Mouse (Mus musculus): ENCODE data around the gene Gm42421. TPM values are rescaled to one million over a fixed set of nuclear protein-coding genes. Genes with fewer than 3 reads are reported as not detected.

The Gm42421 gene
- polyA plus RNA-seq, 1 experiment from 2014 or later, result 0.71 TPM

DNA sequence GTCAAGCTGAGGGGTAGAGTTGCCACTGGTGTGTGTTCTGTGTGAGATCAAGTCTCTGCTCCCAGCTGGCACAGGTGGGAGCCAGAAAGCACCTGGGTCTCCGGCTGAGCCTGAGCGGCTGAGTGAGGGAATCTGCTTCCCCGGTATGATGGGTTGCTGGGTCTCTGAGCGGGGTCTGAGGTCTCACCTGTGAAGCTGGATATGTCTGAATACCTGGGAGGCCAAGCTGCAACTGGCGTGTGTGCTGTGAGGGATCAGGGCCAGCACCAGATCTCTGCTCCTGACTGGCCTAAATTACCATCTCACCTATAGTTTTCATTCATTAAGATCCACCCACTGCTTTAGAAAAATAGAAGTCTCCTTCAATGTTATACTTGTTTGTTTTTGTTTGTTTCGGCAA lies 29.1 kb downstream of the Gm42421 start:
- Histone ChIP-seq H3K4me1 (ENCODE audit: control insufficient read depth, insufficient read depth, low read length) (no peaks in the 10 kb centered on the region), H3K9me3 (ENCODE audit: control insufficient read depth, low read length) (no peaks in the 10 kb centered on the region), H3K4me2 (ENCODE audit: low read depth, low read length) (no peak overlapping the region), H3K36me3 (ENCODE audit: control insufficient read depth, insufficient read depth, low read length) (no peaks in the 10 kb centered on the region), H3K4me3 (ENCODE audit: low read length) (no peak overlapping the region), H3K27ac (ENCODE audit: low read length) (no peak overlapping the region), H3K27me3 (replicated peaks; ENCODE audit: control insufficient read depth, insufficient read depth, low read length) (no peaks in the 10 kb centered on the region), H3K9ac (ENCODE audit: low read depth, low read length) (no peak overlapping the region)
- 92% methylated on average over 6 of the region's 6 CpGs for WGBS
- ATAC-seq, result no peak

DNA sequence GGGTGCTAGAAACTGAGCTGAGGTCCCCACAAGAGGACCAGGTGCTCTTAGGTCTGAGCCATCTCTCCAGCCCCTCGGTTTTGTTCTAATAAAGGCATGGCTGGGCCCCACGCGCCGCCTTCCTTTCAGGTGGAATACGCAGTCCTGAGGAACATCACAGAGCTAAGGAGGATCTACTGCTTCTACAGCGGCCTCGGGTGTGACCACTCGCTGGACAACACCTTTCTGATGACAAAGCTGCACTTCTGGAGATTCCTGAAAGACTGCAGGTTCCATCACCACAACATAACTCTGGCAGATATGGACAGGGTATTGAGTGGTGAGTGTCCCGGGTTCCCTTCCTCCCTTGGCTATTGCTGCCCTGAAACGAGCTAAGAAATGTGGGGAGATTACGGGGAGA lies 31.6 kb downstream of the Gm42421 start:
- H3K4me3 ChIP-seq (ENCODE audit: low read length), result no peak overlapping the region
- H3K27me3 ChIP-seq (replicated peaks; ENCODE audit: control insufficient read depth, insufficient read depth, low read length), result no peaks in the 10 kb centered on the region
- WGBS, result 93% methylated on average over 11 of the region's 11 CpGs
- no peaks in the 10 kb centered on the region for H3K9me3 ChIP-seq (ENCODE audit: control insufficient read depth, low read length)
- H3K9ac ChIP-seq (ENCODE audit: low read depth, low read length), result no peak overlapping the region
- no peak overlapping the region for H3K4me2 ChIP-seq (ENCODE audit: low read depth, low read length)
- ATAC-seq, result no peak
- H3K36me3 ChIP-seq (ENCODE audit: control insufficient read depth, insufficient read depth, low read length), result no peaks in the 10 kb centered on the region
- H3K27ac ChIP-seq (ENCODE audit: low read length), result no peak overlapping the region
- H3K4me1 ChIP-seq (ENCODE audit: control insufficient read depth, insufficient read depth, low read length), result no peaks in the 10 kb centered on the region

DNA sequence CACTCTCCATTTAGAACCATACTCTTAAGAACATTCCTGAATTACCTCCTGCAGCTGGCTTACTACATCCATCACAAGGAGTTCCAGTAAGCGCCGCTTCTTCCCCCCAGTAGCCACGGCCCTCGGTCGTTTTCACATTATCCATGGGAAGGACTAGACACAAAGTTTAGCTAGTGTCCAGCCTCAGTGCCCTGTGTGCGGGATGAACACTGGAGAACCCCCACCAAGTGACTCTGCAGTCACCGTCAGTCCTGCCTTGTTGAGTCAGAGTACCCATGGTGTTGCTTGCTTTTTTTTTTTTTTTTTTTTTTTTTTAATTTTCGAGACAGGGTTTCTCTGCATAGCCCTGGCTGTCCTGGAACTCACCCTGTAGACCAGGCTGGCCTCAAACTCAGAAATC lies 33.2 kb downstream of the Gm42421 start:
- no peaks in the 10 kb centered on the region for H3K4me1 ChIP-seq (ENCODE audit: control insufficient read depth, insufficient read depth, low read length)
- H3K27me3 ChIP-seq (replicated peaks; ENCODE audit: control insufficient read depth, insufficient read depth, low read length), result no peaks in the 10 kb centered on the region
- no peak for ATAC-seq
- H3K4me3 ChIP-seq (ENCODE audit: low read length), result no peak overlapping the region
- H3K36me3 ChIP-seq (ENCODE audit: control insufficient read depth, insufficient read depth, low read length), result no peaks in the 10 kb centered on the region
- H3K9me3 ChIP-seq (ENCODE audit: control insufficient read depth, low read length), result no peaks in the 10 kb centered on the region
- H3K4me2 ChIP-seq (ENCODE audit: low read depth, low read length), result no peak overlapping the region
- H3K27ac ChIP-seq (ENCODE audit: low read length), result no peak overlapping the region
- WGBS, result 84% methylated on average over 8 of the region's 8 CpGs
- H3K9ac ChIP-seq (ENCODE audit: low read depth, low read length), result no peak overlapping the region

DNA sequence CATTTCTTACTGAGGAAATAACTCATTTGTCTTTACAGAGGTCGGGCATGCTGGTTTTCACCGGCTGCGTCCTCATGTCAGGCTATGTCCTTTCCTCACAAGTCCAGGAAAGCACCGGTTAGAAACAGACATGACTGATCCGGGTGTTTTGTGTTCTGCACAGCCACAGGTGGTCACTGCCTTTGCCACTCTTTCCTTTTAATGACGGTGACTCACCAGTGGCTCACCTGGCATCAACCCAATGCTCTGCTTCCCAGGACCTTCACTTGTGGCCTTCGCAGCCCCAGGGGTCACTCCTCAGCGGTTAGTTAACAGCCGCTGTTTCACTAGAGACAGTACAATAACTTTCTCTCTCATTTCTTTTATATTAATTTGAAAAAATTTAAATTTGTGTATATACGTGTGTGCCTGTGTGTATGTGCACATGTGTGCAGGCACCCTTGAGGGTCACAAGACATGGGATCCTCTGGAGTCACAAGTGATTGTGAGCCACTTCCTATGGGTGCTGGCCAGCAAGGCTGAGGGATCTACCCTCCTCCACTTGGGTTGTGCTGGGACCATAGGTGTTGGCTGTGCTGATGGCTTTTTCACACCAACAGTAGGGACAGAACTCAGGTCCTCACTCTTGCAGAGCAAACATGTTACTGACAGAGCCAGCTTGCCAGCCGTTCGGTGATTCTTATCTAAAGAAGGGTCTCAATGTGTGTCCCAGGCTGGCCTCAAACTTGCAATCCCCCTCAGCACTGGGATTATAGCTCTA lies 37.8 kb downstream of the Gm42421 start:
- Histone ChIP-seq H3K9me3 (ENCODE audit: control insufficient read depth, low read length) (no peaks in the 10 kb centered on the region), H3K27me3 (replicated peaks; ENCODE audit: control insufficient read depth, insufficient read depth, low read length) (no peaks in the 10 kb centered on the region), H3K27ac (ENCODE audit: low read length) (no peak overlapping the region), H3K36me3 (ENCODE audit: control insufficient read depth, insufficient read depth, low read length) (no peaks in the 10 kb centered on the region), H3K9ac (ENCODE audit: low read depth, low read length) (no peak overlapping the region), H3K4me3 (ENCODE audit: low read length) (no peak overlapping the region), H3K4me2 (ENCODE audit: low read depth, low read length) (no peak overlapping the region), H3K4me1 (ENCODE audit: control insufficient read depth, insufficient read depth, low read length) (no peaks in the 10 kb centered on the region)
- ATAC-seq, result no peak
- WGBS, result 80% methylated on average over 12 of the region's 12 CpGs

DNA sequence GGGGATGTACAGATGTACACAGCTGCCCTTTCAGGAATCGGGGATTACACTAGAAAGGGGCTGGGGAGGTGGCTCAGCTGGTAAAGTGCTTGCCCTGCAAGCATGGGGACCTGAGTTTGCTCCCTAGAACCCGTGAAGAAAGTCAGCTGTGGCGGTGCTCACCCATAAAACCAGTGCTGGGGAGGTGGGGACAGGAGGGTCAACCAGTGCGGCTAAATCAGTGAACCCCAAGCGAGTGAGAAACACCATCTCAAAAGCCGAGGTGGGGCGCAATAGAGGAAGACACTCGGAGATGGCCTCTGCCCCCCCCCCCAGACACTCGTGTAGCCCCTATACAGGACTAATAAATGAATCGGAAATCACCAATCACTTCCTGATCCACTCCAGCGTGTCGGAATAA lies 38.7 kb downstream of the Gm42421 start:
- no peaks in the 10 kb centered on the region for H3K9me3 ChIP-seq (ENCODE audit: control insufficient read depth, low read length)
- H3K9ac ChIP-seq (ENCODE audit: low read depth, low read length), result no peak overlapping the region
- no peaks in the 10 kb centered on the region for H3K36me3 ChIP-seq (ENCODE audit: control insufficient read depth, insufficient read depth, low read length)
- H3K27me3 ChIP-seq (replicated peaks; ENCODE audit: control insufficient read depth, insufficient read depth, low read length), result no peaks in the 10 kb centered on the region
- WGBS, result 86% methylated on average over 12 of the region's 12 CpGs
- H3K4me1 ChIP-seq (ENCODE audit: control insufficient read depth, insufficient read depth, low read length), result no peaks in the 10 kb centered on the region
- H3K4me2 ChIP-seq (ENCODE audit: low read depth, low read length), result no peak overlapping the region
- no peak overlapping the region for H3K4me3 ChIP-seq (ENCODE audit: low read length)
- no peak for ATAC-seq
- H3K27ac ChIP-seq (ENCODE audit: low read length), result no peak overlapping the region

DNA sequence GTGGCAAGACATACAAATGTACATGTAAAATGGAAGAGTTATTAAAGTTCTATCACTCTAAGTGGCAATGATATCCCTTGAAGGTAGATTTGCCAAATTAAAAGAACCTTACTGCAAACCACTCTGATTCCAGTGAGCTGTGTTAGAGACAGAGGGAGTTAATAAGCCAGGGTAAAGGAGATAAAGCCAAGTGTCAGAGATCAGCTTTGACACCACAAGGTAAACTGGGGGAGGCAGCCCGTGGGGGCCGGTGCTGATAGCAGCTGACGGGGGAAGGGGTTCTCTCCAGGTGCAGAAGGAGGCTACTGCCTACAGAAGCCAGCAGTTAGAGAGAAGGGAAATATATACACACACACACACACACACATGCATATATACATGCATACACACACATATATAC lies 44.7 kb downstream of the Gm42421 start:
- Histone ChIP-seq H3K9ac (ENCODE audit: low read depth, low read length) (no peak overlapping the region), H3K4me3 (ENCODE audit: low read length) (no peak overlapping the region), H3K27me3 (replicated peaks; ENCODE audit: control insufficient read depth, insufficient read depth, low read length) (no peaks in the 10 kb centered on the region), H3K4me2 (ENCODE audit: low read depth, low read length) (no peak overlapping the region), H3K36me3 (ENCODE audit: control insufficient read depth, insufficient read depth, low read length) (no peaks in the 10 kb centered on the region), H3K27ac (ENCODE audit: low read length) (no peak overlapping the region), H3K9me3 (ENCODE audit: control insufficient read depth, low read length) (no peaks in the 10 kb centered on the region), H3K4me1 (ENCODE audit: control insufficient read depth, insufficient read depth, low read length) (peaks cover 8% of the 10 kb centered on the region; the same call in 1 of the 2 replicates)
- ATAC-seq, result no peak
- WGBS, result 62% methylated on average over 3 of the region's 3 CpGs

DNA sequence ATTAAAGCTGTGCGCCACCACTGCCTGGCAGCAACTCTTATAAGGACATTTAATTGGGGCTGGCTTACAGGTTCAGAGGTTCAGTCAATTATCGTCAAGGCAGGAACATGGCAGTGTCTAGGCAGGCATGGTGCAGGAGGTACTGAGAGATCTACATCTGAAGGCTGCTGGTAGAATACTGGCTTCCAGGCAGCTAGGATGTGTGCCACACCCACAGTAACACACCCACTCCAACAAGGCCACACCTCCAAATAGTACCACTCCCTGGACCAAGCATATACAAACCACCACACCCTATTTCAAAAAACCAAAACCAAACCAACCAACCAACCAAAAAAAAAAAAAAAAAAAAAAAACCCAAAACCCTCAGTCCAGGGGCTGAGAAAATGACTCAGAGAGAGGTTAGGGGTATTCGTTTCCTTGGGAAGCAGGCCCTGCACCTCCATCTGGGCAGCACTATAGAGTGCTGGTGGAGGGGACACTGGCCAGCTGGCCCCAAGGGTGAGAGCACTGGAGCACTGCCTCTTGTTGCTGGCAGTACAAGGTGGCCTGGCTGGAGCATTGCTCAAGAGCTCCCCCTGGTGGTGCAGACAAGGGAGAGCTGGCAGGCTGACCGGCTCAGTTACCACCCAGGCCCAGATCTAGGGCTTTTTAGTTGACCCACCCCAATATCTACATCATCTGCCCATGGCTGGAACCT lies 47.1 kb downstream of the Gm42421 start:
- Histone ChIP-seq H3K4me2 (ENCODE audit: low read depth, low read length) (no peak overlapping the region), H3K9me3 (ENCODE audit: control insufficient read depth, low read length) (no peaks in the 10 kb centered on the region), H3K27ac (ENCODE audit: low read length) (no peak overlapping the region), H3K36me3 (ENCODE audit: control insufficient read depth, insufficient read depth, low read length) (no peaks in the 10 kb centered on the region), H3K9ac (ENCODE audit: low read depth, low read length) (no peak overlapping the region), H3K4me1 (ENCODE audit: control insufficient read depth, insufficient read depth, low read length) (peaks cover 8% of the 10 kb centered on the region; the same call in 1 of the 2 replicates), H3K4me3 (ENCODE audit: low read length) (no peak overlapping the region), H3K27me3 (replicated peaks; ENCODE audit: control insufficient read depth, insufficient read depth, low read length) (no peaks in the 10 kb centered on the region)
- WGBS, result 60% methylated on average over 4 of the region's 4 CpGs
- ATAC-seq, result peak; percentile 77

DNA sequence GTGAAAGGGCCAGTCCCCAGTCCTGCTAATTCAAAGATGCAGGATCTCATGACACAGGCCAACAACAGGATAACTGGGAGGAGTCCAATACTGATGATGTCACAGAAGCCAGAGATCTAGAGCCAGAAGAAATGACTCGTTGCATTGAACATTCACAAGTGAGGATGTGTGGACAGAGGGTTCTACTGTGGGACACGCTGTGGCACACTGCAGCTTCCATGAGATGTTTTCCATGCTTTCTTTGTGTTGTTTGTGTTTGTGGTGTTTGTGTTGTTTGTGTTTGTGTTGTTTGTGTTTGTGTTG lies 47.6 kb downstream of the Gm42421 start:
- Histone ChIP-seq H3K27ac (ENCODE audit: low read length) (no peak overlapping the region), H3K9me3 (ENCODE audit: control insufficient read depth, low read length) (no peaks in the 10 kb centered on the region), H3K27me3 (replicated peaks; ENCODE audit: control insufficient read depth, insufficient read depth, low read length) (no peaks in the 10 kb centered on the region), H3K4me2 (ENCODE audit: low read depth, low read length) (no peak overlapping the region), H3K9ac (ENCODE audit: low read depth, low read length) (no peak overlapping the region), H3K4me3 (ENCODE audit: low read length) (no peak overlapping the region), H3K4me1 (ENCODE audit: control insufficient read depth, insufficient read depth, low read length) (peaks cover 8% of the 10 kb centered on the region; the same call in 1 of the 2 replicates), H3K36me3 (ENCODE audit: control insufficient read depth, insufficient read depth, low read length) (no peaks in the 10 kb centered on the region)
- peak; percentile 21; the same call in 1 of the 2 replicates for ATAC-seq
- 42% methylated on average over 2 of the region's 2 CpGs for WGBS

DNA sequence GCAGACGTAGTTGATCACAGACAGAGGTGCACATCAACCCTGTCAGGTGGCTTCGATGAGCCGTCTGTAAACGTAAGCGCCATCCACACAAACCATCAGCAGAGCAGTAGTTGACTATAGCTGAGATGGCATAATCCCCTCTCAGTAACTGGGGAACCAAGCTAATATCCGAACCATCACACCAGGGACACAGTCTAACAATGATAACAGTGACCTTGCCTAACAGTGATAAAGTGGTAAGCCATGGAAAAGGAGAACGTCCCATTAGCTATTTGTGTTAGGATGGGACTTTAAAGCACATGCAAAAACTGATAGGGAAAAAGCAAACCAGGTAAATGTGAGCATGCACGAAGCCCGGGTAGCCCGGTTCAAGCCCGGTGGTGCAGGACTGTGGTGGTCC lies 48.3 kb downstream of the Gm42421 start:
- Histone ChIP-seq H3K4me1 (ENCODE audit: control insufficient read depth, insufficient read depth, low read length) (peaks cover 10% of the 10 kb centered on the region), H3K9me3 (ENCODE audit: control insufficient read depth, low read length) (no peaks in the 10 kb centered on the region), H3K27ac (ENCODE audit: low read length) (no peak overlapping the region), H3K4me2 (ENCODE audit: low read depth, low read length) (no peak overlapping the region), H3K27me3 (replicated peaks; ENCODE audit: control insufficient read depth, insufficient read depth, low read length) (no peaks in the 10 kb centered on the region), H3K9ac (ENCODE audit: low read depth, low read length) (no peak overlapping the region), H3K36me3 (ENCODE audit: control insufficient read depth, insufficient read depth, low read length) (no peaks in the 10 kb centered on the region), H3K4me3 (ENCODE audit: low read length) (no peak overlapping the region)
- WGBS, result 82% methylated on average over 11 of the region's 11 CpGs
- ATAC-seq, result no peak

Measured in intestine, embryonic 16.5 days (tissue).